Mouse (Mus musculus): Measurements from ENCODE around the gene Snx20. TPM values are rescaled to one million over a fixed set of nuclear protein-coding genes. Genes with fewer than 3 reads are reported as not detected.

The Snx20 gene
- polyA plus RNA-seq, 1 experiment from 2014 or later, result 1.5 TPM

- no peaks in the 10 kb centered on the region for H3K27me3 ChIP-seq
- no peak overlapping the region for H3K4me2 ChIP-seq
- H3K36me3 ChIP-seq, result peaks cover 30% of the 10 kb centered on the region
- no peak overlapping the region for H3K4me3 ChIP-seq
- peaks cover 16% of the 10 kb centered on the region for H3K4me1 ChIP-seq
- H3K27ac ChIP-seq, result no peak overlapping the region
- H3K9me3 ChIP-seq, result no peaks in the 10 kb centered on the region
- no peak overlapping the region for H3K9ac ChIP-seq
- WGBS, result 83% methylated on average over 12 of the region's 12 CpGs
- no peak for ATAC-seq (ENCODE audit: insufficient number of reproducible peaks, insufficient read depth, low FRiP score, low TSS enrichment, low read depth)
Measured at GRCm38 (mm10) chr8:88596042-88596441, 39.9 kb downstream of the Snx20 start.

DNA sequence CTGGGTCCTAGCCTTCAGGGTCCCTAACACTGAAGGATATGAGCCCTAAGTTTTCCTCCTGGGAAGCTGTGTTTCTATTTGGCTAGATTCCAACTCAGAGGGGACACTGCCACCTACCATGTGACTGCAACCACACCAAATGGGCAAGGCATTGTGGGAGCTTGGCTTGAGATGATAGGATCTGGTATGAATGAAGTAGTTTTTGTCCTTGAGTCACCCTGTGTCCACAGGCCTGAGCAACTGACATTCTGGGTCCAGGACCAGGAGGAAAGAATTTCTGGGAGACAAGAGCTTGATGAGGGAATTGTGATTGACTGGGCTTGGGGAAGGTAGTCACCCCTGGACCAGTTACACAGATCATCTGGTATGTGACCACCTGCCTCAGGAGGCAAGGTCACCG is 42.0 kb downstream of the Snx20 start:
- no peak overlapping the region for H3K4me2 ChIP-seq
- WGBS, result 81% methylated on average over 1 of the region's 1 CpGs
- H3K27me3 ChIP-seq, result no peaks in the 10 kb centered on the region
- no peak for ATAC-seq (ENCODE audit: insufficient number of reproducible peaks, insufficient read depth, low FRiP score, low TSS enrichment, low read depth)
- H3K36me3 ChIP-seq, result peaks cover 47% of the 10 kb centered on the region
- no peak overlapping the region for H3K27ac ChIP-seq
- H3K4me1 ChIP-seq, result peaks cover 13% of the 10 kb centered on the region
- no peaks in the 10 kb centered on the region for H3K9me3 ChIP-seq
- no peak overlapping the region for H3K4me3 ChIP-seq
- no peak overlapping the region for H3K9ac ChIP-seq

GRCm38 (mm10) chr8:88590226-88590625 is 45.7 kb downstream of the Snx20 start:
- 79% methylated on average over 6 of the region's 6 CpGs for WGBS
- Histone ChIP-seq H3K4me2 (no peak overlapping the region), H3K36me3 (peaks cover 83% of the 10 kb centered on the region), H3K27ac (no peak overlapping the region), H3K9ac (no peak overlapping the region), H3K27me3 (no peaks in the 10 kb centered on the region), H3K4me1 (no peaks in the 10 kb centered on the region), H3K4me3 (no peak overlapping the region), H3K9me3 (no peaks in the 10 kb centered on the region)
- no peak for ATAC-seq (ENCODE audit: insufficient number of reproducible peaks, insufficient read depth, low FRiP score, low TSS enrichment, low read depth)

DNA sequence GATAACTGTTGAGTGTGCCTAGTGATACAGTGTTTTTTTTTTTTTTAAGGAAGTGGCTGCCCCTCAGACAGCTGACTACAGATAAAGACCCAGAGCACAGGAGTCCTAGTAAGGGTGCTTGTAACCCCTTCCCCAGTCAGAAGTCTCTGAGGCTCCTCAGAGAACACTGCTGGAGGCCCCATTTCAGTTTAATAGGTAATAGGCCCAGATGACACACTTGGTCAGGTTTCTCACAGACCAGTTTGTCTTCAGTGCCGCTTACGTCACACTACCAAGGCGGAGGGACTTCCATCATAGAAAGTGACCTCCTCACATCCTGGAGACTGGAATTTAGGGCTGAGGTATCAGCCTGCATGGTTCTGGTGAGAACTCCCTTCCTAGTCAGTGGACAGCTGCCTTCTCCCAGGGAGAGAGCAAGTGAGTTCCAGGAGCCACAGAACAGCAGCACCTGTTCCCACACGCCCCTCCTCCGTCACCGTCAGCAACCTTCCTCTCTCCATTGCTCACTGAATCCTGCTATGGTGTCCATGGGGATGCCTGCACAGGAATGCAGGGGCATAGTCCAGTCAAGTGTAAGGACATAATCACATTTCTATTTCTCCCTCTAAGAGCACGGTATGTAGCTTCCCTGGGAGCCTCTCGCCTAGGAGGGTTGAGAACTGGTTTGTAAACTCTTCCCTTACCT is 47.6 kb downstream of the Snx20 start:
- 90% methylated on average over 8 of the region's 8 CpGs for WGBS
- no peak for ATAC-seq (ENCODE audit: insufficient number of reproducible peaks, insufficient read depth, low FRiP score, low TSS enrichment, low read depth)
- Histone ChIP-seq H3K4me1 (no peaks in the 10 kb centered on the region), H3K27ac (no peak overlapping the region), H3K4me2 (no peak overlapping the region), H3K27me3 (no peaks in the 10 kb centered on the region), H3K9ac (no peak overlapping the region), H3K36me3 (peaks cover 94% of the 10 kb centered on the region), H3K4me3 (no peak overlapping the region), H3K9me3 (no peaks in the 10 kb centered on the region)

DNA sequence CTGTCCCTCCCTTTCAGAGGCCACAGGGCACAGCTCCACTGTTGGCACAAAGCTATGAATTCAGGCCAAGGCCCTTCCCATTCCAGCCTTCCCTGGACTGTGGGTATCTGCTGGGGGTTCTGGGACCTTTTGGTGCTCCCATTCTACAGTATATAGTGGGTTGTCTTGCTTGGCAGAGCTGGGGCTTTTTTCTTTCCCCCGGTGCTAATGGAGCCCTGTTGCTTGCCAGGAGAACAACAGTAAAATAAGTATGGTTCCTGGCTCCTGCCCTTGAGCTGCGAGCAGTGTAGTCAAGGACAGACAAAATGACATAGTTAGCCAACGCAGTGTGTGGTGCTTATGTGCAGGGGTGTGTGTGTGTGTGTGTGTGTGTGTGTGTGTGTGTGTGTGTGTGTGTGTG is 52.1 kb downstream of the Snx20 start:
- no peak overlapping the region for H3K27ac ChIP-seq
- H3K9me3 ChIP-seq, result no peaks in the 10 kb centered on the region
- no peak overlapping the region for H3K4me2 ChIP-seq
- H3K36me3 ChIP-seq, result peaks cover 92% of the 10 kb centered on the region
- H3K4me3 ChIP-seq, result no peak overlapping the region
- no peaks in the 10 kb centered on the region for H3K27me3 ChIP-seq
- WGBS, result 93% methylated on average over 3 of the region's 3 CpGs
- peaks cover 2% of the 10 kb centered on the region for H3K4me1 ChIP-seq
- H3K9ac ChIP-seq, result no peak overlapping the region
- no peak for ATAC-seq (ENCODE audit: insufficient number of reproducible peaks, insufficient read depth, low FRiP score, low TSS enrichment, low read depth)

DNA sequence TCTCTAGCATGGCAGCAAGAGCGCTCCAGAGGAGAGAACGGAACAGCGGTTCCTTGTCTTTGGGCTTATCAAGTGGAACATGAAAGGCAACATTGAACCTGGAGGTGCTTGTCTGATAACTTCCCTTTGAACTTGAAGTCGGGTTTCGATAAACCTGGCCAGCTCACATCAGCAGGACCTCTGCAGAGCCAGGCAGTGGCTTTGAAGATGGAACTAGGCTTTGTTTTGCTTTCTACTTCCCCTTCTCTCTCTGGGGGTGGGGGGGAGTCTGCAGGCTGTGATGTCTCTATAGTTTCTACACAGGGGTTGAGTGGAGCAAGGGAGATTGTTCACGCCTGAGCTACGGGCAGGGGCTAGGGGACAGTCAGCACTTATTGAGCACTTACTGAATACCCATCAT is 55.1 kb downstream of the Snx20 start:
- peaks cover 81% of the 10 kb centered on the region for H3K36me3 ChIP-seq

GRCm38 (mm10) chr8:88579668-88580330 is 56.1 kb downstream of the Snx20 start:
- Histone ChIP-seq H3K4me1 (peaks cover 37% of the 10 kb centered on the region), H3K4me3 (no peak overlapping the region), H3K9ac (no peak overlapping the region), H3K27me3 (no peaks in the 10 kb centered on the region), H3K36me3 (peaks cover 81% of the 10 kb centered on the region), H3K9me3 (no peaks in the 10 kb centered on the region), H3K27ac (no peak overlapping the region), H3K4me2 (no peak overlapping the region)
- WGBS, result 72% methylated on average over 18 of the region's 18 CpGs
- no peak for ATAC-seq (ENCODE audit: insufficient number of reproducible peaks, insufficient read depth, low FRiP score, low TSS enrichment, low read depth)

More for the DNA sequence above, 55.1 kb downstream of the Snx20 start:
- Histone ChIP-seq H3K9ac (no peak overlapping the region), H3K4me3 (no peak overlapping the region), H3K4me2 (no peak overlapping the region), H3K4me1 (peaks cover 27% of the 10 kb centered on the region), H3K27me3 (no peaks in the 10 kb centered on the region), H3K9me3 (no peaks in the 10 kb centered on the region), H3K27ac (no peak overlapping the region)
- ATAC-seq (ENCODE audit: insufficient number of reproducible peaks, insufficient read depth, low FRiP score, low TSS enrichment, low read depth), result no peak
- WGBS, result 87% methylated on average over 7 of the region's 7 CpGs

- H3K4me2 ChIP-seq, result no peak overlapping the region
- no peak overlapping the region for H3K9ac ChIP-seq
- no peaks in the 10 kb centered on the region for H3K27me3 ChIP-seq
- H3K36me3 ChIP-seq, result peaks cover 82% of the 10 kb centered on the region
- peaks cover 42% of the 10 kb centered on the region for H3K4me1 ChIP-seq
- 54% methylated on average over 7 of the region's 7 CpGs for WGBS
- no peaks in the 10 kb centered on the region for H3K9me3 ChIP-seq
- no peak for ATAC-seq (ENCODE audit: insufficient number of reproducible peaks, insufficient read depth, low FRiP score, low TSS enrichment, low read depth)
- no peak overlapping the region for H3K4me3 ChIP-seq
- no peak overlapping the region for H3K27ac ChIP-seq
Measured at GRCm38 (mm10) chr8:88579246-88579645, 56.7 kb downstream of the Snx20 start.

DNA sequence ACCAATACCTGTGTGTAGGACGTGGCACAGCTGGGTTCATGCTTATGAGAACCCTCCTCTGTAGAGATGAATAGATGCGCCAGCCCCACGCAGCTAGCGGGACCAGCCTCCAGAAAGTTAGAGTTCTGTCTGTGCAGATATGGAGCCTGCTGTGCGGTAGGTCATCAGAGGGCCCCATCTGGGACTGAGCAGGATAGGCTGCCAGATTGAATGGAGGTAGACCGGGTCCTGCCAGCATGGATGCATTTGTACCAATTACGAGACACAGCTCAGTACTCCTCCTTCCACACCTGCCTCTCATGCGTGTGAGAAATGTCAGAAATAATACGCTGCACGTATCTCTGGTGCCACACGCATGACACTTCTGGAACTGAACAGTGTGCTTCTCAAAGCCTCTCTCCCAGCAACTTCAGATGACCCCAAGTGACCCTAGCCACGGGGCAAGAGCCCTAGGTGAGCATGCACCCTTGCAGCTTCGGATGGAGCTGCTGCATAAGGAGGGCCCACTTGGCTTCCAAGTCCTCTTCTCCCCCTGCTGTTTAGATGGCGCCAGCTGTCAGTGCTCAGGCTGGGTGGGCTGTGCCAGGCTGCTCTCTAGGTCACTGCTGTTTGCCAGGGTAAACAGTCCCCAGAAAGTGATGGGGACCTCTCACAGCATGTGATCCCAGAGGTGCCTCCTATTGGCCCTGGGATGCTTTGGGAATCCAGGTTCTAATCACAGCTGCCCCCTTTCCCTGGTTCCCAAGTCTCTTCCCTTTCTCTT is 57.3 kb downstream of the Snx20 start:
- Histone ChIP-seq H3K9me3 (no peaks in the 10 kb centered on the region), H3K4me3 (no peak overlapping the region), H3K4me1 (peaks cover 42% of the 10 kb centered on the region), H3K9ac (no peak overlapping the region), H3K27ac (no peak overlapping the region), H3K4me2 (no peak overlapping the region), H3K27me3 (no peaks in the 10 kb centered on the region), H3K36me3 (peaks cover 82% of the 10 kb centered on the region)
- 71% methylated on average over 14 of the region's 14 CpGs for WGBS
- no peak for ATAC-seq (ENCODE audit: insufficient number of reproducible peaks, insufficient read depth, low FRiP score, low TSS enrichment, low read depth)

DNA sequence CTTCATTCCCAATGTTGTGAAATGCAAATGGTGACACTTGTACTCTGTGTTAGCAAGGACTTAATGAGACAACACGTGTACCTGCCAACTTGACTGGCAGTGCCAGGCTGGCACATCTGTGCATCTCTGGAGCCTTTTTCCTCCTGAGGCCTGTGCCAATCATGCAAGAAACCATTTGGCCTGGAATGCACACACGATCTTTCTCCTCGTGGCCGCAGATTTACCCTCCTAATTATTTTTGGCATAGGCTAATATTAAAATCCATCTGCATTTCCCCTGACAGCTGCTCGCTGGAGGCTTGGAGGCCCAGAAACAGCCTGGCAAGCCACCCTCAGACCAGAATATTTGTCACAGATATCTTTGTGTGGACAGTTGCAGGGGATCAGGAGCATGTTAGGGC is 58.3 kb downstream of the Snx20 start:
- no peak overlapping the region for H3K4me3 ChIP-seq
- H3K27me3 ChIP-seq, result no peaks in the 10 kb centered on the region
- H3K4me2 ChIP-seq, result no peak overlapping the region
- 62% methylated on average over 5 of the region's 5 CpGs for WGBS
- 0 out of 2 replicates have a peak overlapping the region, but pooled peaks have one; percentile 27 for H3K9ac ChIP-seq
- ATAC-seq (ENCODE audit: insufficient number of reproducible peaks, insufficient read depth, low FRiP score, low TSS enrichment, low read depth), result no peak
- peaks cover 75% of the 10 kb centered on the region for H3K36me3 ChIP-seq
- no peaks in the 10 kb centered on the region for H3K9me3 ChIP-seq
- peaks cover 51% of the 10 kb centered on the region for H3K4me1 ChIP-seq
- no peak overlapping the region for H3K27ac ChIP-seq
